Mouse (Mus musculus) cerebellum, adult (tissue): ENCODE measurements around the gene Recql.
A peak's percentile ranks its signal among the peaks of the same experiment; 100 is the strongest.
"Not testable (repeated sequence)": the region's sequence is repeated elsewhere in the genome, so short reads cannot be mapped to it uniquely, and the experiment has no call there.

Experiments used
- ATAC-seq: cut with Nextera tagmentation; 2 replicates; pipeline ENCODE4 v1.9.2; 2017; ENCODE audit warnings: mild to moderate bottlenecking, moderate library complexity, mixed read lengths; ENCODE audit not compliant: insufficient number of reproducible peaks, low FRiP score, low TSS enrichment

The Recql gene

GRCm38 (mm10) chr6:142366473-142367018 is 20.3 kb downstream of the Recql start:
- no peak for ATAC-seq

GRCm38 (mm10) chr6:142365742-142366472 is 21.0 kb downstream of the Recql start:
- ATAC-seq, result no peak

- ATAC-seq, result no peak; the same call in 1 of the 2 replicates
Measured at GRCm38 (mm10) chr6:142363019-142363576, 23.8 kb downstream of the Recql start.

- ATAC-seq, result no peak
Measured at GRCm38 (mm10) chr6:142362036-142362435, 24.9 kb downstream of the Recql start.

GRCm38 (mm10) chr6:142357106-142357505 is 29.8 kb downstream of the Recql start:
- no peak for ATAC-seq

- ATAC-seq, result not testable (repeated sequence)
Measured at GRCm38 (mm10) chr6:142352099-142352498, 34.8 kb downstream of the Recql start.

GRCm38 (mm10) chr6:142347431-142348385 is 39.2 kb downstream of the Recql start:
- ATAC-seq, result no peak

GRCm38 (mm10) chr6:142346181-142347110 is 40.4 kb downstream of the Recql start:
- no peak for ATAC-seq

GRCm38 (mm10) chr6:142345440-142346038 is 41.3 kb downstream of the Recql start, which contains the start of gene Pyroxd1:
Gene Pyroxd1 (plus strand): TSS chr6:142345654.
- ATAC-seq, result peak; percentile 79

- no peak for ATAC-seq
Measured at GRCm38 (mm10) chr6:142343561-142343960, 43.3 kb downstream of the Recql start.

- no peak for ATAC-seq
Measured at GRCm38 (mm10) chr6:142339576-142339975, 47.3 kb downstream of the Recql start.

GRCm38 (mm10) chr6:142338961-142339360 is 47.9 kb downstream of the Recql start:
- no peak for ATAC-seq

- ATAC-seq, result no peak
Measured at GRCm38 (mm10) chr6:142329201-142329600, 57.7 kb downstream of the Recql start.

GRCm38 (mm10) chr6:142326598-142326997 is 60.3 kb downstream of the Recql start:
- ATAC-seq, result no peak

- no peak for ATAC-seq
Measured at GRCm38 (mm10) chr6:142322881-142323280, 64.0 kb downstream of the Recql start, which contains the start of gene Slco1a5. Gene Slco1a5 (minus strand): TSS chr6:142322981.

- ATAC-seq, result no peak
Measured at GRCm38 (mm10) chr6:142317106-142317505, 69.8 kb downstream of the Recql start.

- no peak for ATAC-seq
Measured at GRCm38 (mm10) chr6:142314285-142314684, 72.6 kb downstream of the Recql start.

- ATAC-seq, result no peak
Measured at GRCm38 (mm10) chr6:142305076-142305475, 81.8 kb downstream of the Recql start.
